Mouse (Mus musculus) cerebellum, adult 2 months (tissue): Measurements from ENCODE around the gene Rars. TPM values are rescaled to one million over a fixed set of nuclear protein-coding genes. Genes with fewer than 3 reads are reported as not detected.
A peak's percentile ranks its signal among the peaks of the same experiment; 100 is the strongest.

Source experiments
- DNase-seq, 2 experiments: peaks; one replicate each; pipeline ENCODE4 v3.0.0; 2021
- H3K27ac ChIP-seq: fragments of 200-500 bp; 2 replicates; pipeline ENCODE4 v1.5.1; 2012; ENCODE audit warnings: low read length, control low read depth, inconsistent platforms; ENCODE audit not compliant: insufficient read depth
- H3K27me3 ChIP-seq: fragments of 200-500 bp; 2 replicates; pipeline ENCODE4 v1.6.1; 2012; ENCODE audit warnings: inconsistent platforms, mild to moderate bottlenecking, low read length, moderate library complexity; ENCODE audit not compliant: control insufficient read depth, insufficient read depth
- H3K4me1 ChIP-seq: fragments of 200-500 bp; 2 replicates; pipeline ENCODE4 v1.6.1; 2011; ENCODE audit warnings: low read length; ENCODE audit not compliant: control insufficient read depth, insufficient read depth
- H3K4me3 ChIP-seq: fragments of 200-500 bp; replicated peaks from 2 replicates; pipeline ENCODE3; 2011; ENCODE audit warnings: mild to moderate bottlenecking, low read depth, low read length, control low read depth; ENCODE audit not compliant: insufficient read depth
- CTCF ChIP-seq: fragments of 200-500 bp; IDR thresholded peaks from 2 replicates; pipeline ENCODE4 v1.5.1; 2011; ENCODE audit warnings: low read depth, mild to moderate bottlenecking, control low read depth, low read length, moderate library complexity, borderline replicate concordance; ENCODE audit not compliant: insufficient read depth
- POLR2A ChIP-seq: fragments of 200-500 bp; IDR thresholded peaks from 2 replicates; pipeline ENCODE4 v1.6.1; 2011; ENCODE audit warnings: low read length, control low read depth, borderline replicate concordance; ENCODE audit not compliant: insufficient read depth
- WGBS: fragments of 180-500 bp; shearing (Covaris S2); methylation state at CpG from one replicate; pipeline ENCODE4 v1.1.7; 2018; 5-methylcytosine and 5-hydroxymethylcytosine counted together
- polyA plus RNA-seq: library from polyadenylated mRNA; depleted of rRNA; stranded (reverse); fragments of >200 nt; gene quantifications from 2 replicates; pipeline ENCODE4 v1.2.3, GENCODE M21; 2012; rRNA removed

The Rars gene
- polyA plus RNA-seq, result 45.7 and 45.9 TPM in 2 replicates

- no peak within 1 kb of the TSS for H3K27ac ChIP-seq
- H3K4me1 ChIP-seq, result peaks cover 3% of the 10 kb centered on the region
- H3K27me3 ChIP-seq, result no peaks in the 10 kb centered on the region
- TF ChIP-seq POLR2A (peak; percentile 69; the same call in 1 of the 2 replicates), CTCF (peak; percentile 83)
- H3K4me3 ChIP-seq, result peak within 1 kb of the TSS; percentile 96
- peak; percentile 93 to 94 for DNase-seq
- WGBS, result 1% methylated on average over 46 of the region's 46 CpGs
Observed at GRCm38 (mm10) chr11:35834022-35834760, at the start of gene Rars. Gene Rars, minus strand, starts transcription at chr11:35834506.

DNA sequence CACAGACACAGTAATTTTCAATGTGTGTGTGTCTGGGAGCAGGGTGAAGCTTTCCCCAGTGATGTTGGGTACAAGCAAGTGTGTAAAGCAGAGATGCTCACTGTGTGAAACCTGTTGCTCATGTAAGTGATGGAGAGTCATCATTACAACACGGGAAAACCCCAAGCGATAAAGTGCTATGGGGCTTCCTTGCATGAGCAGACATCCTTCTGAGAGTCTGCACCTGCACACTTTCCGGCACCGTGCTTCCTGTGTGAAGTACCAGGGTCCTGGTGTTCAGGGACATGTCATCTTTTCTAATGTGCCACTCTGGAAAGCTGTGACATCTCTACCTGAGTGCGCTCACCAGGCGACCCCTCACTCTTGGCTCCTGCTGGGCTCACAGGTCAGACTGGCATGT, 48.5 kb upstream of the Rars start:
- 96% methylated on average over 6 of the region's 6 CpGs for WGBS
- H3K4me1 ChIP-seq, result no peaks in the 10 kb centered on the region
- no peak for DNase-seq
- TF ChIP-seq POLR2A (no peak), CTCF (no peak)
- no peaks in the 10 kb centered on the region for H3K27me3 ChIP-seq
- no peak overlapping the region for H3K4me3 ChIP-seq
- H3K27ac ChIP-seq, result no peak overlapping the region

DNA sequence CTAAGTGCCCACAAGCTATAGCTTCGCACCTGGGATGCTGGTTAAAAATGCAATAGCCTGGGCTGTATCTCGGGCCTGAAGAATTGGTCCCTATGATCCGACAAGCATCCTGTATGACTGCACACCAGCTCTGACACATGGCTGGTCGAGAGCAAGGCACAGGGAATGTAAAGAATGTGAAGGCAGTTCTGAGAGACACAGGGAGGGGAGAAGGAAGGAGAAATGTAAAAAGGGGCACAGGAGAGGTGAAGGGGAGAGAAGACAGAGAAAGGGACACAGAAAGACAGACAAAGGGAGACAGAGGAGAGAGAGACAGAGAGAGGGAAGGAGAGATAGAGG, 44.2 kb upstream of the Rars start:
- Histone ChIP-seq H3K27me3 (no peaks in the 10 kb centered on the region), H3K4me1 (no peaks in the 10 kb centered on the region), H3K27ac (no peak overlapping the region), H3K4me3 (no peak overlapping the region)
- 36% methylated on average over 4 of the region's 4 CpGs for WGBS
- DNase-seq, result no peak
- TF ChIP-seq POLR2A, result no peak

DNA sequence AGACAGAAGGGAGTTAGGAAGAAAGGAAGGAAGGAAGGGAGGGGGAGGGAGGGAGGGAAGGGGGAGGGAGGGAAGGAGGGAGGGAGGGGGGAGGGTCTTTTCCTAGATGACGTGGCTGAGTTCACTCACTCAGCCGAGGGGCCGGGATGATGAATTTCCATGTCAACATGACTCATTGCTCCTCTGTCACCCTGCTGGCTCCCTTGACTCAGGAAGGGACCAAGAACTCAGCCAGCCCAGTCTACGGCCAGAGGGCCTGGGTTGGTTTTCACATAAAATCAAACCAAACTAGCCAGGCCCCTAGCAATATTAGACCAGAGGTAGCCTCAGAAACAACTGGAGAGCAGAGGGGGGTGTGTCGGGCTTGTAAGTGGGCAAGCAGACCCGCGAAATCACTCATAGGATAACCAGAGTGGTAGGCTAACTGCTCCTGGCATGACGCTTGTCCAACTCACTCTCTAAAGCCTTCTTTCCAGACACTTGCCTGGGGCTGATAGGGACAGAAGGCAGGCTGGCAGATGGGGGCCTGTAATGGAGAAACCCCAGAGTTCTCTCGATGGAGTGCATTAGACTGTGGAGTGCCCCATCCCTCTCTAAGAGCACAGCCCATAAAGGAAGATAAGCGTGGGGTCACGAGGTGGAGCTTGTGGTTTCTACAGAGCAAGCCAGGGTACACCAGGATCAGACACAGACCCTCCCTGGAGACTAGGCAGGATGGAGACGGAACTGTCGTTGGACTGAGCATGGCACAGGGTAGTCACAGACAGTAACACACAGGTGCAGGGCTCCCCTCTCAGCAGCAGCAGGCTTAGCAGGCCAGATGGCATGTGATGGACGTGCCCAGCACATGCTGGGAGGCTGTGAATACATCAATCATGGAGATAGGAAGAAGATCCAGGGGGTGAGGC, 43.6 kb upstream of the Rars start:
- DNase-seq, result peak in 1 of 2 experiments; percentile 15
- no peaks in the 10 kb centered on the region for H3K27me3 ChIP-seq
- WGBS, result 28% methylated on average over 14 of the region's 14 CpGs
- no peak overlapping the region for H3K27ac ChIP-seq
- no peaks in the 10 kb centered on the region for H3K4me1 ChIP-seq
- no peak for TF ChIP-seq CTCF
- TF ChIP-seq POLR2A, result no peak
- H3K4me3 ChIP-seq, result no peak overlapping the region

GRCm38 (mm10) chr11:35873624-35874244, 39.4 kb upstream of the Rars start:
- Histone ChIP-seq H3K27ac (no peak overlapping the region), H3K4me3 (no peak overlapping the region), H3K27me3 (no peaks in the 10 kb centered on the region), H3K4me1 (no peaks in the 10 kb centered on the region)
- WGBS, result 30% methylated on average over 21 of the region's 21 CpGs
- no peak for DNase-seq
- TF ChIP-seq POLR2A, result no peak
- TF ChIP-seq CTCF, result no peak

DNA sequence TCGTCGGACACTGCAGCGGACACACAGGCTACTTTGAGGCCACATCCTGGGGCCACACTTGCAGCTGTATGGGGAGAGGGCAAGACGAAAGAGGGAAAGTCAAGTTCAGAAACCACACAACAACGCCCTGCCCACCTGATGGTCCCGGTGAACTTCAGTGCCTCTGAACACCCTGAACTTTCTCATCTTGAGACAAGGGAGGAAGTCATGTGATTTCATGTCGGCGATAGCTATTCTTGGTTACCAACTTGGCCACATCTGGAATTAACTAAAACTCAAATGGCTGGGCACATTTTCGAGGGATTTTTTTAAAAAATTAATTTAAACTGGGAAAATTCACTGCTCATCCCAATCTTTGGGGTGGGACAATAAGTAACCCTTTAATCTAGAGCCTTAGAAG, 36.7 kb upstream of the Rars start:
- TF ChIP-seq POLR2A (no peak), CTCF (no peak)
- H3K27ac ChIP-seq, result no peak overlapping the region
- no peak for DNase-seq
- no peaks in the 10 kb centered on the region for H3K4me1 ChIP-seq
- H3K4me3 ChIP-seq, result no peak overlapping the region
- no peaks in the 10 kb centered on the region for H3K27me3 ChIP-seq
- WGBS, result 95% methylated on average over 9 of the region's 9 CpGs

DNA sequence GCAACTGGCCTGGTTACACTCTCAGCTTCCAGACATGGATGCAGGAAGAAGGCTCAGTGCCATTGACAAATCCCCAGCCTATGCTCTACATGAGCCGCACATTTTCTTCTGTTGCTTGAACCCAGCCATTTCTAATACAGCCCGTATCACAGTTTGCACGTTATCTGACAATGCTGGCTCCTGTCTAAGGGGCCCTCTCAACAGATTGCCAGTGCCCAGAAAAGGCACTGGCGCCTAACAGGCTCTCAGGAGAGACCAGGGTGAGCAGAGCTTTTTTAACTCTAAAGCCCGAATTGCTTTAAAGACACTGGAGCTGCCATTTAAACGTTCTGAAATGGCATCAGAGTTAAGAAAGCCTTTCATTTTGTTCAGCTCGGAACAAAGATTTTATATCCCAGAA, 31.8 kb upstream of the Rars start:
- 49% methylated on average over 7 of the region's 7 CpGs for WGBS
- no peak for TF ChIP-seq POLR2A
- TF ChIP-seq CTCF, result no peak
- H3K27ac ChIP-seq, result no peak overlapping the region

More for the DNA sequence above, 31.8 kb upstream of the Rars start:
- Histone ChIP-seq H3K27me3 (0 out of 2 replicates have a peak, but pooled peaks cover 1% of the 10 kb centered on the region), H3K4me3 (no peak overlapping the region), H3K4me1 (no peaks in the 10 kb centered on the region)
- DNase-seq, result no peak
